Mouse (Mus musculus) embryonic fibroblast, embryonic 13.5 days (primary cell): ENCODE measurements around the gene Nckap5.

Experiments
- CTCF ChIP-seq: IDR thresholded peaks from 2 replicates; pipeline ENCODE4 v1.5.1; 2011; ENCODE audit warnings: mild to moderate bottlenecking, control low read depth, low read length, moderate library complexity, borderline replicate concordance; ENCODE audit not compliant: insufficient read depth
- POLR2A ChIP-seq: IDR thresholded peaks from 2 replicates; pipeline ENCODE4 v1.6.1; 2011; ENCODE audit warnings: low read depth, mild to moderate bottlenecking, control low read depth, low read length, moderate library complexity

DNA sequence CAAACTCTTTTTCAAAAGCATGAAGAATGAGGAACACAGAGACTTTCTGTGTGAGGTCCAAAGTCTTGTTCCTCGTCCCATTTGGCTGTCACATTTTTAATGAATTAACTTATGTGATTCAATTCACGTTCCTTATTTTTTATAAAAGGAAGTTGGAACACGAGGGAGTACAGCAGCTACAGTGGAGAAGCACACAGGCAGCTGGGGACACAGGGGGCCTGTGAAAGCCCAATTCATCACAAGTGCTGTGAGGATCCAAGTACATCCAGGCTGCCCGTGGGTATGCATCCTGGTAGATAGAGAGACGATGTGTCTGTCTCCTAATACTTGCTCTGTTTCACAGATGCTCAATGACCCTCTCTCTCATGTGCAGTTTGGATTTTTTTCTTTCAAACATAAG lies 576.2 kb downstream of the Nckap5 start:
- no peak for TF ChIP-seq CTCF
- no peak for TF ChIP-seq POLR2A
